Mouse (Mus musculus): ENCODE data around the gene Gpr21. TPM values are rescaled to one million over a fixed set of nuclear protein-coding genes. Genes with fewer than 3 reads are reported as not detected.

Gpr21 gene
- total RNA-seq, 2 experiments from 2014 or later = 0.40 to 0.43 TPM

Other genes with a start within 250 kb of the Gpr21 start
- not detected for gene Olfr368, start 189.8 kb upstream of the Gpr21 start, total RNA-seq (2021)
- gene Pdcl, start 157.0 kb upstream of the Gpr21 start, total RNA-seq (2021) = 10 to 100 TPM in 1 of 2 experiments, 1 to 10 TPM in 1; 9.7 to 13.6 TPM
- gene Rc3h2, start 93.4 kb upstream of the Gpr21 start, total RNA-seq (2021) = 10 to 100 TPM; 39.0 to 46.2 TPM
- gene Zbtb26, start 73.2 kb upstream of the Gpr21 start, total RNA-seq (2021) = 1 to 10 TPM; 3.1 to 4.1 TPM
- 1 to 10 TPM; 2.9 to 3.4 TPM for gene Zbtb6, start 73.2 kb upstream of the Gpr21 start, total RNA-seq (2021)
- gene Rabgap1, start 73.1 kb upstream of the Gpr21 start, total RNA-seq (2021) = 10 to 100 TPM; 30.5 to 32.3 TPM
- 10 to 100 TPM; 20.5 to 21.5 TPM for gene Strbp, start 187.5 kb downstream of the Gpr21 start, total RNA-seq (2021)

All from gastrocnemius, adult 18-20 months (tissue).